Mouse (Mus musculus) frontal cortex, postnatal 36 days (tissue): ENCODE results near the gene Prkn.

ENCODE experiments used
- DNase-seq, 2 experiments: peaks; one replicate each; pipeline ENCODE4 v3.0.0; 2022; ENCODE audit warnings: low spot score in 2 of 2

Gene Prkn

DNA sequence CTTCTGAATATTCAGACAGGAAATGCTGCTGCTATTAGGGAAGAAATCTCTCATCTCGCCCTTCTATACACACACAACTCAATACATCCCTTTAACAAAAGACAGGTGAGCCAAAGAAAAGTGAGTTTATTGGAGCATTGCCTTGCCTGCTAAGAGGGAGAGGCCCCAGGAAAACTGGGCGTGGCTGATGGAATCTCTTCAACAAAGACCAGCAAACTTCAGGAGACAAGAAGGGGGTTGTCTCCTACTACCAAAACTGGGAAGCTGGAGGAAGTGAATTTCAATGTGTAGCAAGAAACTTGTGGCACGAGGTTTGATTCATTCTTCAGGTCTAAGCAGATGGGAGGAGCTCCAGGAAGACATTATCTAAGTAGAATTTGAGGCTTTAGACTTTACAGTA is 989.3 kb downstream of the Prkn start:
- no peak for DNase-seq

- no peak for DNase-seq
These were observed 996.9 kb downstream of the Prkn start for GRCm38 (mm10) chr17:11837121-11837520.

- DNase-seq = no peak
These were observed 1004.3 kb downstream of the Prkn start for GRCm38 (mm10) chr17:11844436-11844835.

DNA sequence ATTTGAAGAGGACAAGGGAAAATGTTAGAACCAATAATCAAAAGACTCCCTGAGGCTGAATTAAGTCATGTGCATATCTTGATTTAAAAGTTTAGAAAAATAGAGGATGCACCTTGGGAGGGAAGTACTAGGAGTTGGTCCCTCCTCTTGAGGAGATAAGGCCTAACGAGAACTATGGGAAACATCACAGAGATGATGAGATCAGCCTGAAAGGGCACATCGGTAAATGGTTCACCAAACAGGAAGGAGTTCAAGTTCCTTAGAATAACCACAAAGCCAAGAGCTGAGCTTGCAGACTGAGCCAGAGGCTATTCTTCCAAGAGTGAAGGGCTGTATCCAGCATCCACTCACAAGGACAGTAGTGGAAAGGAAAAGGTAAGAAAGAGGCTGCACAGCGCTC is 1004.8 kb downstream of the Prkn start:
- DNase-seq = no peak

DNA sequence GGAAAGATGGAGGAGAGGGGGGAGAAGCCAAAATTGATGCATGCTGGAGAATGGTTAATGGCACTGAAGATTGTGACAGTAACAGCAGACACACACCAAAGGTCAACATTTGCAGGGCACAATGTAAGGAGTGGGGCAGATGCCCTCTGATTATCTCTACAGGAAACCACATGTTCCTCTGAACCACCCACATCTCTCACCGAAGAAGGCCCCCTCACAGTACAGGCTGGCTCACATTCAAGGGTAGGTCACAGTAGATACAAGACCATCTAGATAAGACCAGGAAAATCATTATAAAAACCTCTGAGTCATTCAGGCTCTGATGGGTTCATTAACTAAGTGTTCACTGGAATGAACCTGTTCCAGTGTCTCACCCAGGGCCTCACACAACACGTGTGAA is 1005.3 kb downstream of the Prkn start:
- no peak for DNase-seq

- DNase-seq = no peak
These were observed 1014.4 kb downstream of the Prkn start for GRCm38 (mm10) chr17:11854571-11854970.

DNA sequence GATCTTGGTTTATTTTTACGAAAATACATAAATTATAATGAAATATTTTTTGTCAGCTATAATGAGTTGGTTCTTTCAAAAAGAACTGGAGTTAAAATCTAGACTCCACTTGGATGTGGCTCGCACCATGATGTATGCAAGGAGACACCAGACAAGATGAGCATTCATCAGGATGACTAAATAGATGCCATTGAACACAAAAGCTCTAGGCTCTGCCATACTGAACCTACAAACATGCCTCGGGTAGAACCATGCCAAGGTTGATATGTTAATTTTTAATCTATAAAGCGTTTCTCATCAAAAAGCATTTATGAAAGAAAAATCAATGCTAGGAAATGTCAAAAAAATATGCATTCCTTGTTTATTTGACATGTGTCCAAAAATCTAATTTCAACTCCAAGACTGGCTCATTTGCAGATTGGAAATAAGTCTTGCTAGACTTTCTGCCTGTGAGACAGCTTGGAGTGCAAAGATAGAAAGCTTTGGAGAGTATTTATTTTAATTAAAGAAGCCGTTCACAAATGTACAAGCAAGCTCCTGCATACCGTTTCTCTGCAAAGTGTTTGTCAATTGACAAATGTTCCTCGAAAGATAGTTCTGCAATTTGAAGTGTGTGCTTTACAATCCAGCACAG is 1018.7 kb downstream of the Prkn start:
- no peak for DNase-seq

GRCm38 (mm10) chr17:11861178-11861577 is 1021.0 kb downstream of the Prkn start:
- peak in 1 of 2 experiments; percentile 34 for DNase-seq

DNA sequence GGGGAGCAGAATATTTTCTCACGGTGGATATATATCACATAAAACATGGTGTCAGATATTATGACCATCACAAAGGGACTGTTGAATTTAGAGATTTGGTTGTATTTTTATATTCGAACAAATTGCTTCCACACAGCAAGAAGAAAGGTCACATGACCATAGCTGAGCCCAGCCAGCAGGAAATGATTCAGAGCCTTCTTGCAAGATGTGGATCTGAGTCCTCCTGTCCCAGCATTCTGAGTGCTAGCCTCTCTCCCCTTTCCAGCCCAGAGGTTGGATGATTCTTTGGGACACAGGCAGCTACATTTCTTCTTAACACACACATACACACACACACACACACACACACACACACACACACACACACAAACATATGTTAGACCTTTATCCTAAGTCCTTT is 1022.2 kb downstream of the Prkn start:
- DNase-seq = no peak

DNA sequence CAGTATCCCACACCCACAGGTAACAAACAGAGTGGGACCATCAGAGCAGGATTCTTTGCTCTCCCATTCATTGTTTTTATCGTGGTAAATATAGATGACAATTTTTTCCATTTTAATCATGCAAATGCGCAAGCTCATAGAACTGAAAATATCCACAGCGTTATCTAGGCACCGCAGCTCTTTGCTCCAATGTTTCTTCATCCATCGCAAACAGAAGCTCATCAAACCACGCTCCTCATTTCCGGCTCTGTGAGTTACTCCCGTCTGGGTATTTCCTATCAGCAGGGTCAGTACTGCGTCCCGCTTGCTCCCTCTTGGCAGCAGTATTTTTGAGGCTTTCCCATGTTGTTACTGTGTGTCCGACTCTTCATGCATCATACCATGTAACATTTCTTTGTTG is 1022.8 kb downstream of the Prkn start:
- DNase-seq = no peak

- no peak for DNase-seq
These were observed 1026.0 kb downstream of the Prkn start for GRCm38 (mm10) chr17:11866231-11866630.

GRCm38 (mm10) chr17:11867334-11868095 is 1027.3 kb downstream of the Prkn start:
- DNase-seq = no peak

GRCm38 (mm10) chr17:11870546-11870945 is 1030.4 kb downstream of the Prkn start:
- DNase-seq = no peak

GRCm38 (mm10) chr17:11876240-11876639 is 1036.1 kb downstream of the Prkn start:
- no peak for DNase-seq

GRCm38 (mm10) chr17:11881110-11881820 is 1041.1 kb downstream of the Prkn start:
- no peak for DNase-seq

DNA sequence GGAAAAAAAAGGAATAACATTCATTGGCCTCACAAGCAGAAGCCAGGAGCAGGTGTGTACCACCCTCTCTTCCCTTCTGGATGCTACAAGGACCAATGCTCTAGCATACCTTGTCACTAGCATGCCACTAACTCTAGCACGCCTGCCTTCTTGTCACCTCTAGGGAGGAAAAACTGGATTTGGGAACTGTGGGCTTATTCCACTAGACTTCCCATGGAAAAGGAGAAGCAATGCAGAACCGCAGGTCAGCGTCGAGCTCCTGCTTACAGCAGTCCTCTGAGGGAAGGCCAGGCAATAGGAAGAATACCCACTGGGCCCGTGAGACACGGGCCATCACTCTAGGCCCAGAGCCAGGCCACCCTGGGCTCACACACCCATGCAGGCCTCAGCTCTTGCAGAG is 1045.4 kb downstream of the Prkn start:
- DNase-seq = no peak

DNA sequence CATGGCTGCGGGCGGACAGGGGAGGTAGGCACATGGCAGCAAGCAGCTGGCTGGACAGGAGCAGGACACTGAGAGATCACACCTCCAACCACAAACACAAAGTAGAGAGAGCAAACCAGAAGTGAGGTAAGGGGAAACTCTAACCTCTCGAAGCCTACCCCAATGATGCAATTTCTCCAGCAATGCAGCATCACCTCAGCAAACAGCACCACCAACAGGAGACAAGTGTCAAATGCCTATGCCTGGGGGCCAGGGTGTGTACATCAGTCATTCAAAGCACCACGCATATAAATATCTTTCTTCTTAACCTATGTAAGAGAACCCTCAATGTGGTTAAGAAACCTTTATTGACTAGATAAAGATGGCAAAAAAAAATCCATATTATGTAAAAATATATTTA is 1046.8 kb downstream of the Prkn start:
- DNase-seq = no peak

GRCm38 (mm10) chr17:11887591-11888205 is 1047.5 kb downstream of the Prkn start:
- no peak for DNase-seq

- DNase-seq = no peak
These were observed 1048.6 kb downstream of the Prkn start for GRCm38 (mm10) chr17:11888806-11889205.

GRCm38 (mm10) chr17:11900300-11900699 is 1060.1 kb downstream of the Prkn start:
- no peak for DNase-seq

GRCm38 (mm10) chr17:11901731-11902130 is 1061.5 kb downstream of the Prkn start:
- no peak for DNase-seq

- DNase-seq = peak in 1 of 2 experiments; percentile 23
These were observed 1062.8 kb downstream of the Prkn start for GRCm38 (mm10) chr17:11903001-11903400.
